Mouse (Mus musculus) cerebellum, adult 2 months (tissue): ENCODE data around the gene Ccr3.

ENCODE experiments used
- CTCF ChIP-seq: fragments of 200-500 bp; IDR thresholded peaks from 2 replicates; pipeline ENCODE4 v1.5.1; 2011; ENCODE audit warnings: low read depth, mild to moderate bottlenecking, control low read depth, low read length, moderate library complexity, borderline replicate concordance; ENCODE audit not compliant: insufficient read depth
- POLR2A ChIP-seq: fragments of 200-500 bp; IDR thresholded peaks from 2 replicates; pipeline ENCODE4 v1.6.1; 2011; ENCODE audit warnings: low read length, control low read depth, borderline replicate concordance; ENCODE audit not compliant: insufficient read depth

DNA sequence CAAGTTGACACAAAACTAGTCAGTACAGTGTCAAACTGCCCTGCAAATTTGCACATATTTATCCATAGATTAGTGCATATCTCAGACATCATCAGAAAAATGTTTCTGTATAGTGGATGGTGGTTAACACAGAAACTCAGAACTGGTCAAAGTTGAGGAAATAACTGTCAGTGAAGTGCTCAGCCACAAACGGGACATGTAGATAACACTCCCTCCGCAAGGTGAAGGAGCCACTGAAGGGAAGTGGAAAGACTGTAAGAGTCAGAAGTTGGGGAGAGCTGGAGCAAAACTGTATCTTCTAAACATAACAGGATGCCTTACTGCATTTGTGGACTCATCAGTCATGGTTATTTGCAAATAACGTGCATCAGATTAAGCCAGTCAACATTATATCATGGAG is 24.1 kb upstream of the Ccr3 start:
- TF ChIP-seq CTCF = no peak
- TF ChIP-seq POLR2A = no peak
